Mouse (Mus musculus) cerebellum, adult 2 months (tissue): ENCODE measurements around the gene Myadm.
A peak's percentile ranks its signal among the peaks of the same experiment; 100 is the strongest.

Experiments
- CTCF ChIP-seq: fragments of 200-500 bp; IDR thresholded peaks from 2 replicates; pipeline ENCODE4 v1.5.1; 2011; ENCODE audit warnings: low read depth, mild to moderate bottlenecking, control low read depth, low read length, moderate library complexity, borderline replicate concordance; ENCODE audit not compliant: insufficient read depth
- POLR2A ChIP-seq: fragments of 200-500 bp; IDR thresholded peaks from 2 replicates; pipeline ENCODE4 v1.6.1; 2011; ENCODE audit warnings: low read length, control low read depth, borderline replicate concordance; ENCODE audit not compliant: insufficient read depth

- TF ChIP-seq POLR2A (no peak), CTCF (peak; percentile 17; the same call in 1 of the 2 replicates)
These were observed 11.2 kb downstream of the Myadm start for GRCm38 (mm10) chr7:3299941-3300617.
